In the genomic region with DNA sequence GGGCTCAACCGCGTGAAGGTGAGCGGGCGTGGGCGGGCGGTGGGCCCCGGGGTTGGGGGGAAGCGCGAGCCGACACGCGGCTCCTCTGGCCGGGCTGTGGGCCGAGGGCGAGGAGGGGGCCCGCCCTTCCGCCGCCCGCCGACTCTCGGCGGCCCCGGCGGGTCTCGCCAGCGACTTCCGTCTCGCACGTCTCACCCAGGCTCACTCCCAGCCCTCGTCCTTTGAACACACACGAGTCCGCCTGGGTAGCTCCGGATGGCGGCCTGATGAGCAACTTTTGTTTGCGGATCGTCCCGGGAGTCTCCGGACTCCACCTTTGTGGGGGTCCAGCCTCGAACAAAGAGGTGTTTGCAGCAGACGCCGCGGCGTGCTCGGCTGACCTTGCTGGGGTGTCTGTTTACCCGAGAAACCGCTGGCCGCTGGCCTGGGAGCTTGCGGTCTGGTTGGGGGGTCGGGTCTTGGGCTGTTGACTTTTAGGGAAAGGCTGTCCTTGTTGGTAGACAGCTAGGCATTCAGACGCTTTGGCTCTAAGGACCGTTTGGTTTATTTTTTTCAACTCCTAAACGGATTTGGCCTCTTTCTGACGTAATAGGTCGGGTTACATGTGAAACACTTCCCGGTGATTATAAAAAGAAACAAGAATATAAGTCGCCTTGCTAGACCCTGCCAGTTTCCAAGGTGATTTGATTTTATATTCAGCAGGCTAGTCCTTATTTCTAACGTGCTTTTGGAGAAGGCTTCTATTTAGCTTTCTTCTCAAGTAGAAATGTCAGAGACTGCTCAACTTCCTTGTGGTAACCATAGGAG, we compare ENCODE assay signal across 8 mouse cellular contexts. TPM values are rescaled to one million over a fixed set of nuclear protein-coding genes. Genes with fewer than 3 reads are reported as not detected.
DNase-seq lines count a peak whose midpoint lies in the region; ATAC-seq and TF ChIP-seq lines count a peak whose summit lies in the region.

No protein-coding gene starts in this region.

- no peak; the same call in 1 of the 2 replicates for TF ChIP-seq EP300 in liver, embryonic 14.5 days (IDR thresholded peaks at IDR 0.05; ENCODE audit: low read depth)

- H3K4me2 ChIP-seq in forebrain, postnatal 0 days (ENCODE audit: low read depth) = peak overlapping the region; percentile 69
- H3K4me2 ChIP-seq in liver, embryonic 14.5 days (ENCODE audit: low read depth) = peak overlapping the region; percentile 75

- H3K9me3 ChIP-seq in forebrain, postnatal 0 days (ENCODE audit: low read length) = no peaks in the 10 kb centered on the region
- H3K9me3 ChIP-seq in liver, embryonic 14.5 days (ENCODE audit: control insufficient read depth, low read length) = no peaks in the 10 kb centered on the region

- peak overlapping the region; percentile 100 for H3K4me3 ChIP-seq in brown adipose tissue, adult 24 weeks (ENCODE audit: insufficient read depth, low read depth, low read length)
- H3K4me3 ChIP-seq in forebrain, postnatal 0 days (ENCODE audit: low read depth, low read length) = peak overlapping the region; percentile 75
- H3K4me3 ChIP-seq in liver, embryonic 14.5 days (ENCODE audit: insufficient read depth in 1 of 2, low read depth in 2 of 2, low read length in 2 of 2) = peak overlapping the region; percentile 77 to 90

- H3K9ac ChIP-seq in forebrain, postnatal 0 days = peak overlapping the region; percentile 64
- peak overlapping the region; percentile 89 for H3K9ac ChIP-seq in liver, embryonic 14.5 days (replicated peaks)

- no peaks in the 10 kb centered on the region for H3K27me3 ChIP-seq in forebrain, postnatal 0 days (ENCODE audit: insufficient read depth, low read length)
- H3K27me3 ChIP-seq in liver, embryonic 14.5 days (ENCODE audit: control insufficient read depth, insufficient read depth, low read length) = no peaks in the 10 kb centered on the region

- peak overlapping the region; percentile 99 for H3K27ac ChIP-seq in brown adipose tissue, adult 24 weeks (replicated peaks; ENCODE audit: low read depth, low read length)
- peak overlapping the region; percentile 75 for H3K27ac ChIP-seq in forebrain, postnatal 0 days (ENCODE audit: low read depth, low read length)
- peak overlapping the region; percentile 91 for H3K27ac ChIP-seq in liver, embryonic 14.5 days

- peak; percentile 77 for ATAC-seq in forebrain, postnatal 0 days
- ATAC-seq in liver, embryonic 14.5 days (ENCODE audit: insufficient read depth) = peak; percentile 61

- H3K4me1 ChIP-seq in brown adipose tissue, adult 24 weeks (ENCODE audit: control insufficient read depth, insufficient read depth, insufficient read length, low read length) = peaks cover 10% of the 10 kb centered on the region
- peaks cover 5% of the 10 kb centered on the region; the same call in 1 of the 2 replicates for H3K4me1 ChIP-seq in forebrain, postnatal 0 days (ENCODE audit: insufficient read depth)
- peaks cover 10 to 20% of the 10 kb centered on the region in 2 experiments for H3K4me1 ChIP-seq in liver, embryonic 14.5 days (replicated peaks; ENCODE audit: control insufficient read depth in 2 of 2, insufficient read depth in 2 of 2, low read length in 1 of 2)

- 2% methylated on average over 57 of the region's 57 CpGs for WGBS in forebrain, postnatal 0 days
- WGBS in liver, embryonic 14.5 days (ENCODE audit: insufficient replicate concordance) = under 1% methylated on average over 57 of the region's 57 CpGs

- no peak for TF ChIP-seq CTCF in forebrain, postnatal 0 days (IDR thresholded peaks at IDR 0.05; ENCODE audit: low read depth)
- no peak for TF ChIP-seq CTCF in liver, embryonic 14.5 days (IDR thresholded peaks at IDR 0.05; ENCODE audit: low read depth)

- peak; percentile 80 for DNase-seq in thymus, postnatal 0 days (ENCODE audit: low spot score)
- no peak for DNase-seq in thymus, postnatal 36 days
- DNase-seq in forebrain, postnatal 0 days = peak; percentile 47
- DNase-seq in induced T-regulatory cell, adult 2 months (ENCODE audit: low read depth) = peak; percentile 81
- peak in 1 of 3 experiments; percentile 47 for DNase-seq in liver, embryonic 14.5 days (ENCODE audit: low read depth in 3 of 3, low spot score in 3 of 3)
- peak; percentile 82 for DNase-seq in naive thymus-derived CD4-positive, alpha-beta T cell, adult 2 months (ENCODE audit: low read depth)
- peak; percentile 73 for DNase-seq in testis, postnatal 10 days (ENCODE audit: low spot score)

- peaks cover 11% of the 10 kb centered on the region; the same call in 1 of the 2 replicates for H3K36me3 ChIP-seq in forebrain, postnatal 0 days (ENCODE audit: insufficient read depth)
- peaks cover 16% of the 10 kb centered on the region for H3K36me3 ChIP-seq in liver, embryonic 14.5 days (replicated peaks; ENCODE audit: control insufficient read depth, insufficient read depth, low read depth)

RNA-seq across cellular contexts. Expression of gene Gng5, which starts 0.6 kb away (rescaled TPM):
- 1,086 and 1,155 TPM in 2 replicates for polyA plus RNA-seq in thymus, postnatal 0 days (2015; fragmentation: Nextera tagmentation; extraction: Ambion mirVana)
- 398 and 520 TPM in 2 replicates for polyA plus RNA-seq in brown adipose tissue, adult 24 weeks (2012; ENCODE audit: insufficient read depth, insufficient read length, missing spikeins)
- total RNA-seq in forebrain, postnatal 0 days (2014; rRNA removed) = 73.7 and 90.4 TPM in 2 replicates
- polyA plus RNA-seq in forebrain, postnatal 0 days (2015; fragmentation: Nextera tagmentation; extraction: Ambion mirVana) = 291 and 344 TPM in 2 replicates
- 115 and 136 TPM in 2 replicates for polyA plus RNA-seq in liver, embryonic 14.5 days (2012; rRNA removed)
- polyA plus RNA-seq in liver, embryonic 14.5 days (2014; fragmentation: Nextera tagmentation; extraction: Ambion mirVana) = 559 and 595 TPM in 2 replicates

RNA-seq across cellular contexts. Expression of gene Spata1, which starts 0.7 kb away (rescaled TPM):
- 5.7 and 8.1 TPM in 2 replicates for polyA plus RNA-seq in thymus, postnatal 0 days (2015; fragmentation: Nextera tagmentation; extraction: Ambion mirVana)
- 3.4 and 6.4 TPM in 2 replicates for polyA plus RNA-seq in brown adipose tissue, adult 24 weeks (2012; ENCODE audit: insufficient read depth, insufficient read length, missing spikeins)
- total RNA-seq in forebrain, postnatal 0 days (2014; rRNA removed) = 6.0 and 13.5 TPM in 2 replicates
- polyA plus RNA-seq in forebrain, postnatal 0 days (2015; fragmentation: Nextera tagmentation; extraction: Ambion mirVana) = 4.3 and 6.5 TPM in 2 replicates
- 0.30 and 0.93 TPM in 2 replicates for polyA plus RNA-seq in liver, embryonic 14.5 days (2012; rRNA removed)
- polyA plus RNA-seq in liver, embryonic 14.5 days (2014; fragmentation: Nextera tagmentation; extraction: Ambion mirVana) = 0.32 and 0.65 TPM in 2 replicates

RNA-seq across cellular contexts. Expression of gene Rpf1, which starts 21.0 kb away (rescaled TPM):
- polyA plus RNA-seq in thymus, postnatal 0 days (2015; fragmentation: Nextera tagmentation; extraction: Ambion mirVana) = 75.1 and 80.8 TPM in 2 replicates
- polyA plus RNA-seq in brown adipose tissue, adult 24 weeks (2012; ENCODE audit: insufficient read depth, insufficient read length, missing spikeins) = 15.7 and 25.5 TPM in 2 replicates
- 36.7 and 39.9 TPM in 2 replicates for total RNA-seq in forebrain, postnatal 0 days (2014; rRNA removed)
- polyA plus RNA-seq in forebrain, postnatal 0 days (2015; fragmentation: Nextera tagmentation; extraction: Ambion mirVana) = 27.4 and 29.4 TPM in 2 replicates
- polyA plus RNA-seq in liver, embryonic 14.5 days (2012; rRNA removed) = 13.5 and 20.6 TPM in 2 replicates
- polyA plus RNA-seq in liver, embryonic 14.5 days (2014; fragmentation: Nextera tagmentation; extraction: Ambion mirVana) = 32.4 and 32.7 TPM in 2 replicates

RNA-seq across cellular contexts. Expression of gene Ctbs, which starts 50.6 kb away (rescaled TPM):
- polyA plus RNA-seq in thymus, postnatal 0 days (2015; fragmentation: Nextera tagmentation; extraction: Ambion mirVana) = 5.6 and 7.6 TPM in 2 replicates
- polyA plus RNA-seq in brown adipose tissue, adult 24 weeks (2012; ENCODE audit: insufficient read depth, insufficient read length, missing spikeins) = 4.9 and 5.0 TPM in 2 replicates
- total RNA-seq in forebrain, postnatal 0 days (2014; rRNA removed) = 7.5 and 9.9 TPM in 2 replicates
- polyA plus RNA-seq in forebrain, postnatal 0 days (2015; fragmentation: Nextera tagmentation; extraction: Ambion mirVana) = 3.8 and 4.4 TPM in 2 replicates
- polyA plus RNA-seq in liver, embryonic 14.5 days (2012; rRNA removed) = 1.3 and 1.7 TPM in 2 replicates
- polyA plus RNA-seq in liver, embryonic 14.5 days (2014; fragmentation: Nextera tagmentation; extraction: Ambion mirVana) = 5.2 and 5.4 TPM in 2 replicates

Comparison
In these comparisons a context has a peak if more than half of its experiments do, and no peak if none do; other contexts are left out.
1. DNase-seq: peak in thymus, postnatal 0 days (single experiment), forebrain, postnatal 0 days (single experiment), induced T-regulatory cell, adult 2 months (single experiment), naive thymus-derived CD4-positive, alpha-beta T cell, adult 2 months (single experiment) and testis, postnatal 10 days (single experiment); none in thymus, postnatal 36 days (0 of 2).
2. Peak in every context shown above with its lines, with median percentiles within 50 percentile points of each other: H3K27ac ChIP-seq and H3K4me3 ChIP-seq.